Mouse (Mus musculus): ENCODE measurements at regions not wholly inside any gene's neighbourhood (a gene's known extent, or its start where the extent isn't known, plus 50 kb on each side); places are given as distances from the start of the nearest gene placed in this dataset.

- TF ChIP-seq POLR2A (IDR thresholded peaks at IDR 0.05; ENCODE audit: borderline replicate concordance, control insufficient read depth, low read depth, low read length): no peak
- no peak for TF ChIP-seq CTCF (IDR thresholded peaks at IDR 0.05; ENCODE audit: control insufficient read depth, insufficient read depth, low read length)
These were observed 77.6 kb upstream of the Ubash3b start for GRCm38 (mm10) chr9:41239097-41239451.
